Mouse (Mus musculus) kidney, adult 2 months (tissue): ENCODE measurements around the gene Cxcl14.

ENCODE experiments used
- CTCF ChIP-seq: fragments of 200-500 bp; conservative IDR thresholded peaks from 2 replicates; pipeline ENCODE4 v1.5.1; 2011; ENCODE audit warnings: low read depth, mild to moderate bottlenecking, control low read depth, low read length, moderate library complexity, mixed read lengths; ENCODE audit not compliant: insufficient read depth, insufficient read length
- POLR2A ChIP-seq: fragments of 200-500 bp; IDR thresholded peaks from one replicate; pipeline ENCODE4 v1.6.1; 2011; ENCODE audit warnings: low read depth, low read length, control low read depth

DNA sequence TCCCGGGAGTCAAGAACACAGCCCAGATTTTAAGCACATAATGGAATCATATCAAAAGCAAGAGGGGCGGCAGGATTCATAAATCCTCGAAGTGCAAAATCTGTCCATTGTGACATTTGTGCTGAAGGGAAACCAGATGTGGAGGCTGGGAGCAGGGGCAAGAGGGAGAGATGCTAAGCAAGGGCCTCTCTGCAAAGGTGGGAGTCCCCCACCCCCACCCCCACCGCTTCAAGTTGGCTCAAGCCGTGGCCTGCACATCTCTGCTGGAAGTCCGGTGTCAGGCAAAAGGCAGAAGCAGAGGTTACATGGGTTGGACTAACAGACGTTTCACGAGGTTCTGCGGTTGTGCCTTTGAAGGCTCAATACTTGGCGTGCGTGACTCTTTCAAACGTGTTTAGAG is 8.7 kb upstream of the Cxcl14 start:
- TF ChIP-seq POLR2A (no peak), CTCF (no peak)
